Mouse (Mus musculus): ENCODE measurements around the gene Vwa5b1.

DNA sequence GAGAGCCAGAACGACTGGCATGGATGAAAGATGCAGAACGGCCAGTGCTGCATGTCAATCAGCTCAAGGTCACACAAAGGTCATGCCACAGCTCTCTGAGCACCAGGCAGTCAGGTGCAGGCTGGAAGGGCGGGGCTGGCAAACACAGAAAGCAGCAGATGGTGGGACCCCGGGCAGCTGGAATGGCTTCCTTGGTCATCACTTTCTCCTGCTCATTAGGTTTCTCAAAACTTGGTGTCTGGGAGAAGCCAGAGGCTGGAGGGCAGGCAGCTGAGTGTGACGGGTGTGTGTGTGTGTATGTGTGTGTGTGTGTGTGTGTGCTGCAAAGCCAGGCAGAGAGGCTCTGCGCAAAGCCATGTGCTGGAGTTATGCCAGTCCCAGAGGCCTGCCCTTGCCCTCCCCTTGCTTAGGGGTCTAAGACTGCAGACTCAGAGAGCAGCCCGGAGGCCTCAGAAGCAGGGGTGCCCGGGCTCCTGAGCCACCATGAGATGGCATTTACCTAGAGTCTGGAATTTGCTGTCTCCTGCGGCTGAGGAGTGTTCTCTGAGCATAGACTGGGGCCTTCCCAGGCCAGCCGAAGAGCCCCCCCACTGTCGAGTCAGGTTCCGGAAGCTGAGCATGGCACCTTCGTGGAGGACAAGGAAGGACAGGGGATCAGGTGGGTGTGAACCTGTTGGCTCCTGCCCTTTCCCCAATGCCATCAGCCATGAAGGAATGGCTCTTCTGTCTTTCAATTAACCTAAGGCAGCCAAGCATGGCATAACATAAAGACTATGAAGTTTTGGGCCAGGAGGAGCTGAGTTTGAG lies 60.7 kb downstream of the Vwa5b1 start:
- TF ChIP-seq CTCF (IDR thresholded peaks at IDR 0.05; ENCODE audit: control insufficient read depth, insufficient read depth, low read length) (no peak), POLR2A (IDR thresholded peaks at IDR 0.05; ENCODE audit: borderline replicate concordance, control insufficient read depth, low read depth, low read length) (no peak)
